Mouse (Mus musculus): Measurements from ENCODE around the gene Nxph1.

Nxph1 gene

DNA sequence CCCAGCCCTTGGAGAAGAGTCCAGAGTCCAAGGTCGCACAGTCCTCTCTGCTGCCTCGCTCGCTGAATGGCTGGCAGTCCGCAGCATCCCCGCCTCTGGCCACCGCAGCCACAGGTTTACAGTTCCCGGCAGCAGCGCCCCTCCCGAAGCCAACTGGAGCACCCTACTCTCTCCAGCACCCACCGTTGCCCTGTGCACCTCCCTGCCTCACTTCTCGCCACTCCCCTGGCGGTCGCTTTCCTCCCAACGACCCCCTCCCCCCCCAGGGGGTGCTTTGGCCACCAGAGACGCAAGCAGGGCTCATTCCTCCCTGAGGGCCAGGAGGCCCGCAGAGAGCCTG lies at the start of gene Nxph1:
TSS of gene Nxph1 (plus strand) at position 301 of the 340 bp plus-strand sequence.
- DNase-seq (ENCODE audit: low spot score in 2 of 2): peak; percentile 39 to 47

DNA sequence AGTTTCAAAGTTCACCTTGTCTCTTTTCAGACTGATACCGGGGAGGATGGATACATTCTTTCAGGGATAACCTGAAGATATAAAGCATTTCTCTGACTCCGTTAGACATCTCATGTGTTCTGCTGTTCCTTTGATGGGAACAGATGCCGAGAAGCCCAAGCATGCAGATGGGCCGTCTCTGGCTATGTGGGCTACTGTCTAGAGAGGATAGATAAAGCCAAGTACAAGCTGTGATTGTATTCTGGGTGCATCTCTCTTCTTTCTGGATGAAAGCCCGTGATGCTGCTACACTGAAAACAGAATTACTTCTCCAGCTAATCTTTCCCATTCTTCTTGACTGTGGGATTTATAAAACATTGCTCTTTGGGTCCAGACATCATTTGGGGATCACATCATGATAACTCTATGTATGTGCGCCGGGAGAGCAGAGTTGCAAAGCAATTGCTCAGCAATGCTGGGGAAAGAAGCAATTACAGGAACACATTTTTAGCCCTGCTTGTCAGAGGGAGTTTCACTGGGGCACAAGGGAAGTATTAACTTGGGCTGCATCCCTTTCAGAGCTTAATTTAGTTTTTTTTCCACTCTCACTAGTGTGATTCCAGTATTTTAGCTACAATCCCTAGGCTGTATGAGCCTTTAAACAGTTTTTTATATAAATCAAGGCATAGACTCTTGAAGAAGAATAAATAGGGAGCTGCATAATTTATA lies 48.1 kb upstream of the Nxph1 start:
- peak; percentile 64 to 82 for DNase-seq (ENCODE audit: low spot score in 2 of 2)

DNA sequence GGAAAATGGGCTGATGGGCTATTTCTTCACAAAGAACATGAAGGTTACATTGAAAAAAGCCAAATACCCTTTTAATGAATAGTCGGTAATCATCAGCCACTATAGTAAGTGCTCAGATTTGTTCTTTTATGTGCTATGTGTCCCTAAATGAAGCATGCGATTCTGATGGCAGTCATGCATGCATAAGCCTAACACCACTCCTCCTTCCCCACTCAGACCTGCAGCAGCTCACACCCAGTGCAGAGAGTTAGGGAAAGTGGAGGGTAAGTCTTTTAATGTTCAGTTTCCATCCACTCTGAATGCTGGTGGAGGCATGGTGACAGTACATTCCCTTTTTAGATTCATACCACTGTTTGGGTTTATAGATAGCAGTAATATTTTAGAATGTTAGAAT lies 47.5 kb upstream of the Nxph1 start:
- DNase-seq (ENCODE audit: low spot score in 2 of 2): no peak

DNA sequence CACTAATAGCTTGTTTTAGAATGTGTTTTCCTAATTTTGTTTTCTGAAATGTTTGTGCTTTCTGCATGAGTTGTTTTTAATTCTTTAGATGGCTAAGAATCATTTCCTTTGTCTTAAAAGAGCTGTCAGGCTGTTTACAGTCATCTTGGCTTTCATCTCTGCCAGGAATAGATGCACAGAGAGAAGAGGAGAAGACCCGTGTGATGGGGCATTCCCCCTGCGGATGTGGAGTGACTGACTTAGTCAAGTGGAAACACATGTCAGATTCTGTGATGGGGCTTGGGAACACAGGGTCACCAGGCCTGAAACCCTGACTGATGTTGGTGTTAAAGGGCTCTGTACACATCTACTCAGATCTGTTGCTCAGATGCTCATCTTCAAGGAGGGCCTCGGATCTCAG lies 40.3 kb upstream of the Nxph1 start:
- no peak for DNase-seq (ENCODE audit: low spot score in 2 of 2)

DNA sequence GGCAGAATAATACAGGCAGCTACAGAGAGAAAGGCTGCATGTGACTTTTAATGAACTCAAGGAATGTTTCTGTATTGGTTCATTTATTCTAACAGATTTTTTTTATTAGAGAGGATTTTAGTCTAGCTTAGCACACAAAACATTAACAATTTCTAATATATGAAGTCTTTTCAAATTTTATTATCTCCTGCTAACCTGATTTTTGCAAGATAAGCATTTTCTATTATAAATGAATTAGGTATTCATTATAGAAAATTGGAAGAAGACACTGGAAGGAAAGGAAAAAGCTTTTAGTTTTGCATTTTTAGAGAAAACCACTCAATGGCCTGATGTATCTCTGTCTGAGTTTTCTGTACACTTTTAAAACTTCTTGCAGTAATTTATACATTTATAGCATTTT lies 34.8 kb upstream of the Nxph1 start:
- no peak for DNase-seq (ENCODE audit: low spot score in 2 of 2)

DNA sequence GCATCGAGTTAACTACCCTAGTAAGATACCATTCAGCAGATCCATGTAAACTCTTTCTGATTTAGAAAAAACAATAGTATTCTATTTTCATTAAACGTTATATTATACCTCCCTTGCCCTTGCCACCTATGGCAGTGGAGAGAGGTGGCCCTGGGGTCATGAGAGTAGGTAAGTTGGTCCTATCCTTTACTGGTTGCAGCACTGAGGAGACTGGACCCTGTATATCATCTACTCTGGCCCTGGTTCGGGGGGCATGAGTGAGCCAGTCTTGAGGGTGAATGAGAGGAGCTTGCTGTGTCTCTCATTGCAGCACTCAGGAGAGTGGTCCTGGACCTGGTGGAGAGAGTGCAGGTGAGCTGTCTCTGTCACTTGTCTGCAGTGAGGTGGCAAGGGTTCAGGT lies 33.5 kb upstream of the Nxph1 start:
- DNase-seq (ENCODE audit: low spot score in 2 of 2): no peak

DNA sequence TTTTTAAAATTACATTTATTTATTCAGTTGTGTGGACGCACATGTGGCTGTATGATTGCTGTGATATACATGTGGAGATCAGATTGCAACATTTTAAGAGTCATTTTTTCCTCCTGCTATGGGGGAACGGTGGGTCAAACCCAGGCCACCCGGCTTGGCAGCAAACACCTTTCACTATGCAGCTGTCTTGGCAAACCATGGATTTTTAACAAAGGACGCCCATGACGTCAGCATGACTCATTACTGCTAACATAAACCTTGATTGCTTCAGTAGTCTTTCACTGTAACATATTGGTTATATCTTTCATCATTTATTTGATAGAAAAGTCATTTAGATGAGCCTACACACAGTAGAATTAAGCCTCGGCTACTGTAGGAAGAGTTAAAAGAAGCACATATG lies 23.8 kb upstream of the Nxph1 start:
- DNase-seq (ENCODE audit: low spot score in 2 of 2): no peak

DNA sequence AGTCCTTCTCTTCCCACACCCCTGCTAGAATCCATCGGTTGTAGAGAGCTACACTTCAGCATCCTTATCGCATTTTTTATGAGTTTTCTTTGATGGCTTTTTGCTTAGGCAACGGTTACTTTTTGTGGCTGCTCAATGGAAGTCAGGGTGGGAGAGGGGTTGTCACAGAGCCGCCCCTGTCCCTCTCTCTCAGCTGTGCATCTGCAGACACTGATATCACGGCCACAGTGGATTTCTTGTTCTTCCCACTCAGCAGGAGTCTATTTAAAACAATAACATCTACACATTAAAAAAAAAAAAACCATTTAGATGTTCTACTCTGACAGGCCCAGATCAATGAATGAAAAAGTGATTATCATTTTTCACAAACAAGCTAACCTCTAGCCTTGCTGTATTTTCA lies 13.0 kb upstream of the Nxph1 start:
- DNase-seq (ENCODE audit: low spot score in 2 of 2): no peak

DNA sequence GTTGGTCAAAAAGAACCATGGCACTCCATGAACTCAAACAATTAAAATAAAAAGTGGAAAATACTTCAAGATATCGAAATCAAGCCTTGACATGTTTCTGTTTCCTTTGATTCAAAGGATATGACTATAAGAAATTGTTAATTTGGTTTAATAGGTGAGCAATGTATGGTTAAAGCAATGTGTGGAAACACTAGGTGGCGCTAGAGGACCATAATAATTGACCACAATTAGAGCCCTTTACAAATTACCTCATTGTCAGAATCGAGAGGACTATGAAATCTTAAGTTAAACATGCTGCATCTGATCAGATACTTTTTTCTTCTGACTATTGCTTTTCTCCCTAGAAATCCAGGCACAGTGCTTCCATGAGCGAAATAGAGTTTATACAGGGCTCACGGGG lies 12.5 kb upstream of the Nxph1 start:
- peak; percentile 69 to 80 for DNase-seq (ENCODE audit: low spot score in 2 of 2)

DNA sequence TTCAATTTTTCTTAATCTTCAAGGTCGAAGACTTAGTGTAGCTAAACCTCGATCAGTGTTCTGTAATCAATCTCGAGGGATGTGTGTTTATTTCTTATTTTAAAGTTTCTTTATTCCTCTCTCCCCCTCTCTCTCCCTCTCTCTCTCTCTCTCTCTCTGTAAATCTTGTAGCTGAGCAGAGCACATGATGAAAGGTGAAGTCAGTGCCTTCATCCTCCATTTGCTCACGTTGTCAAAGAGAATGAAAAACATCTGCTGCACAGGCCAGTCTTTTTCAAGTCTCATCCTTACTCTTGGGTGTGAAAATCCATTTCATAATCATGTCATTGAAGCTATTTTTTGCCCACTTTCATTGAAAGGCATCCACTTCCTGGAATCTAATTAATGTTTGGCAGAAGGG lies 12.1 kb upstream of the Nxph1 start:
- DNase-seq (ENCODE audit: low spot score in 2 of 2): no peak

DNA sequence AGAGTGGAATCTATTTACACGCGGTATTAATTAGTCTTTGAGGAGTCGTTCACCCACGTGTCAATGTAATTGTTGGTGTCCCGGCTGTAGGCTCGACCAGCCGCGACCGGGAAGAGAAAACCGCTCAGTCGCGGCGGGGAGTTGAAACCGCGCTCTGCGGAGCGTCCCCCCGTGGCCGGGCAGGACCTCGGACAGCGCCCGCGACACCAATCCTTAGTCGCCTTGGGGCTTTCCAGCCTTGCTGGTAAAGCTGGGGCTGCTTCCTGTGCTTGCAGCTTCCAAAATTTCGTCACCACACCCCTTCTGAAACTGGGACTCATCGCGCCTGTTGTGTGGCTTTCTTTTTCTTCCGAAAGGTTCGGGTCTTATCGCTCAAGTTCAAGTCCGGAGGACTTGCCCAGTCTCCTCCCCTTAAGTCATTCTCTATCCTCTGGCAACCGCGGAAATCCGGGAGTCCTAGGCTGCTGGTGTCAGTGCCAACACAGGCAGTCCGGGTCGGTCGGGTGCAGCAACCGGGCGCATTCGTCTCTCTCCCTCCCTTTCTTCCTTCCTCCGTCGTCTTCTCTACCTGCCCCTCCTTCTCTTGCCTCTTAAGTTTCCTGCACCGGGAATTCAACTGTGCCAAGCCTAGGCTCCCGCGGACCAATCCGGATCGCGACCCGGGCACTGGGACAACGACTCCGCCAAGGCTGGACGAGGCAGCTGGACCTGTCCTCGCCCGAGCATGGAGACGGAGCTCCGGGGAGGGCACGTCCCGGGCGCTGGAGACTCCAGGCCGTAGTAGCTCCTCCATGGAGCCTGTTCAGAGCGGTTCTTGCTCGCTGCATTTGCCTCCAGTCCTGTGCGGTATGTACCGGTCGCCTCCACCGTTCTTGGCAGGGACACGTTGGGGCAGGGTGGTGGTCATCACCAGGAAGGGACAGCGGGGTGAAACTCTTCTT lies 510 bp downstream of the Nxph1 start:
- DNase-seq (ENCODE audit: low spot score in 2 of 2): peak; percentile 40 to 48

DNA sequence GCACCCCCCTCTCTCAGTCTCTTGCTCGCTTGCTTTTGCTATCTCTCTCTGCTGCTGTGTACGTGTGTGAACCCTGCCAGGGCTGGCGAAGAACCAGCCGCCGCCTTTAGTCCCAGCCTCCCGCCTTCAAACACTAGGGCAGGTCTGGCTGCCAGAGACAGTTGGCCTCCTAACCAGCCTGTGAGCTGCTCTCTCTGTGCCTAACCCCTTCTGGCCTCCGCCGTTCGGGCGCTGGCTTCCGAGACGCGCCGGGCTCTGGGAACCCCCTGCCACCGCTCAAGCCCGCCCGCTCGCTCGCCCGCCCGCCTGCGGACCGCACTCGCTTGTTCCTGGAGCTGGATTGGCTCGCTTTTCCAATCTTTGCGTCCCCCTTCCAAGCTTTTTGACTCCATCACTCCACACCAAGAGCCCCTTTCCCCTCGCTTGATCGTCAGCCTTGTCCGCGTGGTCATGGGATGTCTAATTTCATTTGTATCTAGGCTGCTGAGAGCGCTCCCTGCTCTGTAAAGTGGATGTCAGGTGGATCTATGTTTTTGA lies 1.5 kb downstream of the Nxph1 start:
- peak; percentile 48 to 55 for DNase-seq (ENCODE audit: low spot score in 2 of 2)

DNA sequence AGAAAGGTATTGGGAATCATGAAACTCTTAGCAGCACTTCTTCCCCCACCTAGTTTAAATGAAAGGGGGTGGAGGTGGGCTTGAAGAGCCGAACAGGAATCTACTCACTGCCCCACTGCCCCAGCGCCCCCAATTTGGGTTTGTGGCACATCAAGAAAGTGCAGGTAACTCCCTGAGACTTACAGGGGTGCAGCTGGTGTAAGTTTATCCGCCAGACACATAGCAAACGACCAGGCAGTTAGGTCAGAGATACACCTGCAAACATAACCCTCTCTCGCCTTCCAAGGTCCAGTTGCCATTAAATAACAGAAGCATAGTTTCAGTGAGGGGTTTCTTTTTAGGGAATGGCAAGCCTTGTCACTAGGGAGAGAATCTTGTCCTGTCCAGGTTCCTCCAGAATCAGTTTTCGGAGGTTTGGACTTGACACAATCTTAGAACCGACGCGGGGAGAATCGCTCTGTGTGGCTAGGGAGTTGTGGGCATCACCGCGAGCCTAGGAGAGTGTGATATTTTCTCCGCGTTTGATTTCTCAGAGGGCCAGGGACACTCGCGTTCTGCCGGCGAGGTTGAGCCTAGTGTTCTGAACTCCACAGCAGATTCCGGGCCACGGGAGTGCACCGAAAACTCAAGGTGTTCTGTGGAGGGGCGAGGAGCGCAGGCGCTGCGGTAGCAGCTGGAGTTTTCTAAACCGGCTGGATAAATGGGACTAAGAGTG lies 2.5 kb downstream of the Nxph1 start:
- DNase-seq (ENCODE audit: low spot score in 2 of 2): no peak

DNA sequence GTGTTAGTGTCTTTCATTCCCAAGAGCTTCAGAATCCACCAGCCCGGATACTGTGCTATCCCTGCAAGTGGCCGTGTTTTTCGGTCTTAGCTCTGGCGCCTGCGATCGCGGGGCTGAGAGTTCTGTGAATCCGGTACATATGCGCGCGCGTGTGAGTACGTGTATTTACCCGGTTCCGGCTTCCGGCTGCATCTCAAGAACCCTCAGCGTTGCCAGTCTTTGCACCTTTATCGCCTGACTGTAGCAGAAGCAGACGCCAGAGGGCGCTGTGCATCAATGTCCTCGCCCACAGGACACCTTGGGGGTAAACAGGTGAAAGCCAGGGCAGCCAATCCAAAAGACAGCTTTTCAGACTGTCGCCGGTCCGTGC lies 3.1 kb downstream of the Nxph1 start:
- DNase-seq (ENCODE audit: low spot score in 2 of 2): peak; percentile 85 to 86

DNA sequence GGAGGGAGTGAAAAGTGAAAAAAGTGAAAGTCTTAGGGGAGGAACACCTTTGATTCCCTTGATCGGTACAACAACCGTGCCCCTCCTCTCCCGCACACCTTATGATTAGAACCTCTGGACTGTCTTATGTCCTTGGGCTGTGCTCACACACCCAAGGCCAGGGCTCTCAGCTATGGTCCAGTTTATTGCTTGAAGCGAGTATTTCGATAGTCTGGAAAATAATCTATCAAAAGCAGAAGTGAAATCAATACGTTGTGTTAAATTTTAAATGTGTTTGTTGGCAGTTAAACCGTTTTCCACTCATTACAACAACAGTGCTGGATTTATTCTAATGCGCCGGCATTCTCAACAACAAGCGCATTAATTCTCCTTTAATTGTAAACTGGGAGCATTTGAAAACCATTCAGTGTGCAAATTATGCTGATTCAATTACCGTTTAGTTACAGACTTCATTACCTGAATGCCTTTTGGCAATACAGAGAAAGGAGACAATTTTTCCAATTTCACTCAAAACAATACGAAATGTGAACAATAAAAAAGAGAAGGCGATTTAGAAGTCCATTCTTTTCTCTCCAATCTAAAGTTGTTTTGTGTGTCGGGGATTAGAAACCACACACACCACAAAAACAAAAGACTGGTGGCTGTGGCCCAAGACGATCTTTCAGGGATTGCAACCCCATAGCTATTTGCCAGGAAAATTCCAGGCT lies 3.8 kb downstream of the Nxph1 start:
- DNase-seq (ENCODE audit: low spot score in 2 of 2): no peak

DNA sequence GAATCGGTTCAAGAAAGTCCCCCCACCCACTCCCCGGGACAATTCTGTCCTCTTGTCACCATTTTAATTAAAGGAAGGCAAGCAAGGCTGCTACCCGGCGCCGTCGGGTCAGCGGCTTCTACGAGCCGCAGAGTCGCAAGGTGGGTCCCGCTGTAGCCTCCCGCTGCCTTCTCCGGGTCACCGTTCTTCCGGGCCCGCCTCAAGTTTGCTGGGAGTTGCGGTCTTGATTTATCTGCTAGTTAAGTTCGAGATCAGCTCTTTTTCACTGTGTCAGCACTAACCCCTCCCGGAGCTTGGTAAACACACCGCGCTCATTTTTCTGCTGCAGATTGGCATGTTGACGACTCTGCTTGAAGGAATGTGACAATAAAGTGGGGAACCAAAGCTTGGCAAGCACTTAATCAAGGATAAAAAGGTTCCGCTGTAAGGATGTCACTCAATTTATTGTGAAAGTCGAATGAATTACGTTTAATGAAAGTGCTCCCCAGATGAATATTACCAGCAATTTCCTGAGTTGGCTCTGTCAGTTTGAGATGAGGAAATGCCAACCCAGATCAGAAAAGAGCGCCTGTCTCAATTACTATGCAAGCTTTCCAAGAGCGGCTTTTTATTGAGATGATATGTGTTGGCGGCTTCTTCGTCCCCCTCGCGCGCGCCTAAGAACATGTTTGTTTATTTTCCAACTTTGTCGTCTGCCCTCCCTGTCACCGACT lies 7.7 kb downstream of the Nxph1 start:
- DNase-seq (ENCODE audit: low spot score in 2 of 2): peak; percentile 26 to 34

DNA sequence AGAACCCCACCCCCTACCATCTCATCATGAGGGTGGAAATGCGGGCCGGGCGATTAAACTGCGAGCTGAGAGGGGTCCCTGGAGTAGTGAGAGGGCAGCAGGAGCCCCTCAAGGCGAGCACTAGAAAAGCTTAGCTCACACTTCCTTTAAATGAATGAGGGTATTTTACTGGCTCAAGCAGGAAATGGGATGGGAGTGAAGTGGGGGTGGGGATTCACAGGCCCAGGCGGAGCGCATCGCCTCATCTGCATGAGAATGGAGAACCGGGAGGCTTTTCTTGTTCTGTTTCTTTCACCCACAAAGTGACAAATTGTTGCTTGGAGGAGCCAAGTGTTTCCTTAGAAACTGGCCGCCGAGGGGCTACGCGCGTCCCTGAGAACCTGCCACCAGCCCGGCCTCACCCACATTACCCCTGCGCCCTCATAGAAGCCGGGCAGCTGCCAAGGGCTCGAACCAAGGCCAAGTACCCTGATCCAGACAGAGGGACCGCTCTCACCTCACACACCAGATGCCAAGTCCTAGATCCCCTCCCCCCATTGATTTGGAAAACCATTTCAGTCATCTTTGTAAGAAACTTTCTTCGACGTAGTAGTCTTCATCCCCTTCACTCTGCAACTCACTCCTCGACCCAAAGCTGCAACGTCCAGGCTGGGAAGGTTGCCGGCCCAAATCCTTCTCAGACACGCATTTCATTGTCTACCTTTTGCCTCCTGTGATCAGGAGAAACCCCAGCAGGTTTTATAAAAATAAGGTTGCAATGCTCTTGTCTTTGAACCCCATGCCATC lies 8.7 kb downstream of the Nxph1 start:
- peak; percentile 51 to 56 for DNase-seq (ENCODE audit: low spot score in 2 of 2)

DNA sequence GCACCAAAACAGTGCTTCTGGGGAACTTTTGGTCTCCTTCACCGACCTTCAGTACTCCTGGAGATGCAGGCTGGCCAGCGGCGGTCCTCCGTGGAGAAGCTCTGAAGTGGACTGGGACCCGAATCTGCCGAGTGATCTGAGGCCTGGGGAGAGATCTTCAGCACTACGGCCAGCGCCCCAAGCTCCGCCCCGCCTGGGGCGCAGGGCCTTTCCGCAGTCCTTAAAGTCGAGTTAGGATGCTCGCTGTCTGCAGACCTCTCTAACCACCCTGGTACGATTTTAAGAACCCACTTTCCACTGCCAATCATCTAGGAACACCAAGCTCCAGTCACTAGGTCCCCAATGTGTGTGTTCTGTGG lies 9.3 kb downstream of the Nxph1 start:
- DNase-seq (ENCODE audit: low spot score in 2 of 2): peak in 1 of 2 experiments; percentile 32

DNA sequence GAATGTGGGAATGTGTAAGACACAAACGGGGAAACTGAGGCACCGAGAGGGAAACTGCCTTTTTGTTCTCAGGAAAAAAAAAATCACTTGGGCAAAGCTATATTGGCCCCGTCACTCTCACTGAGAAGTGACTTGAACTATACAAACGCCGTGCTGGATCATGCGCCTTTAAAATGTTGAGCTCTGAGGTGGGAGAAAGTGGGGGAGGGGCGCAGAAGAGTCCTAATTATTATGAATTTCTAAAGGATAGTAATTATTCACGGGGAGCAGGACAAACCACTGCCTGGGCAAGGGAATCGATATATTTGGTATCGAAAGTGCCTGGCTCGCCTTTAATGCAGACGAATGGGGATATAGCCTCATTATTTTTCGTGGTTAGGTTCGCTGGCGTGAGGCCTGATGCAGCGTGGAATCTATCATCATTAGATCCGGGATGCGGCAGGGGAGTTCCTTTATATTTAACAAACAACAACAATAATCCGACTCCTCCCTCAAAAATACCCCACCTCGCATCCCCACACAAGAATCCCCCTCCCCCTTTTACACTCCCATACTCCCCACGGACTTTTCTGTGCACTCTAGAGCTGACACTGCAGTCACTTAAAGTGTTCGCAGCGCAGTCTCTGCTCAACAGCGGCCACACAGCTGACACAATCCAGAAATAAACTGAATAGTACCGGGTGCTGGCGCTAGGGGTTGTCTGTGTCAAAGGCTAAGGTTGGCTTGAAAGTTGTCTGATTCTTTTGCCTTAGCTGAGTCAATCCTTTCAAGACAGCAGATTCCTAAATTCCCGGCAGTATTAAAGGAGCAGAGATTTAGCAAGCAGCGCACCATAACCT lies 10.1 kb downstream of the Nxph1 start:
- peak; percentile 57 to 63 for DNase-seq (ENCODE audit: low spot score in 2 of 2)
